Mouse (Mus musculus) liver, embryonic 14.5 days (tissue): ENCODE results near the gene Il12b. TPM values are rescaled to one million over a fixed set of nuclear protein-coding genes. Genes with fewer than 3 reads are reported as not detected.

Source experiments
- ATAC-seq: fragments of 200-750 bp; cut with Nextera tagmentation; 2 replicates; pipeline ENCODE4 v1.8.0; 2017; ENCODE audit warnings: moderate number of reproducible peaks, mild to moderate bottlenecking, moderate library complexity; ENCODE audit not compliant: insufficient read depth
- DNase-seq, 3 experiments: peaks; one replicate each; pipeline ENCODE4 v3.0.0-alpha.2; 2012 to 2013; ENCODE audit warnings: low read depth in 3 of 3, low spot score in 3 of 3
- H3K27ac ChIP-seq: fragments of 300-500 bp; sonication (generic); 2 replicates; pipeline ENCODE4 v1.5.1; 2014; ENCODE audit warnings: moderate library complexity, mild to moderate bottlenecking, control low read depth, inconsistent platforms
- H3K27me3 ChIP-seq: fragments of 300-500 bp; sonication (generic); 2 replicates; pipeline ENCODE4 v1.6.1; 2014; ENCODE audit warnings: mild to moderate bottlenecking, low read length, moderate library complexity; ENCODE audit not compliant: control insufficient read depth, insufficient read depth
- H3K36me3 ChIP-seq: fragments of 300-500 bp; sonication (generic); replicated peaks from 2 replicates; pipeline ENCODE4 v1.6.1; 2014; ENCODE audit warnings: low read depth; ENCODE audit not compliant: control insufficient read depth, insufficient read depth
- H3K4me1 ChIP-seq, 2 experiments: fragments of 200-500 bp in 1 of 2; fragments of 300-500 bp in 1 of 2; sonication (generic) in 1 of 2; replicated peaks; 2 replicates each; pipeline ENCODE4 v1.6.1; 2012 to 2014; ENCODE audit warnings: antibody characterized with exemption in 1 of 2, inconsistent platforms in 1 of 2, low read length in 1 of 2; ENCODE audit not compliant: control insufficient read depth in 2 of 2, insufficient read depth in 2 of 2
- H3K4me2 ChIP-seq: fragments of 300-500 bp; sonication (generic); 2 replicates; pipeline ENCODE4 v1.6.1; 2014; ENCODE audit warnings: low read depth, mild to moderate bottlenecking, control low read depth, moderate library complexity
- H3K4me3 ChIP-seq, 2 experiments: fragments of 200-500 bp in 1 of 2; fragments of 300-500 bp in 1 of 2; sonication (generic) in 1 of 2; 2 replicates each; pipeline ENCODE4 v1.5.1; 2012 to 2014; ENCODE audit warnings: low read depth in 2 of 2, low read length in 2 of 2, mild to moderate bottlenecking in 2 of 2, control low read depth in 1 of 2, inconsistent platforms in 1 of 2, moderate library complexity in 1 of 2; ENCODE audit not compliant: insufficient read depth in 1 of 2
- H3K9ac ChIP-seq: fragments of 300-500 bp; sonication (generic); replicated peaks from 2 replicates; pipeline ENCODE4 v1.6.1; 2014; ENCODE audit warnings: mild to moderate bottlenecking, control low read depth, moderate library complexity
- H3K9me3 ChIP-seq: fragments of 300-500 bp; sonication (generic); 2 replicates; pipeline ENCODE4 v1.6.1; 2016; ENCODE audit warnings: low read length, mixed read lengths; ENCODE audit not compliant: control insufficient read depth
- CTCF ChIP-seq: IDR thresholded peaks from 2 replicates; pipeline ENCODE4 v1.5.1; 2016; ENCODE audit warnings: antibody characterized with exemption, low read depth, control low read depth
- EP300 ChIP-seq: IDR thresholded peaks from 2 replicates; pipeline ENCODE4 v1.6.1; 2016; ENCODE audit warnings: antibody characterized with exemption, low read depth
- WGBS: fragments of 180-500 bp; shearing (Covaris S2); extraction: QIAGEN DNeasy Blood & Tissue Kit; methylation state at CpG from one replicate; pipeline ENCODE4 v1.1.7; 2014; ENCODE audit not compliant: insufficient replicate concordance; 5-methylcytosine and 5-hydroxymethylcytosine counted together
- polyA plus RNA-seq, 2 experiments: library from polyadenylated mRNA; depleted of rRNA in 1 of 2; stranded (reverse) in 1 of 2; unstranded in 1 of 2; fragments of >200 nt; fragmentation: Nextera tagmentation in 1 of 2; extraction: Ambion mirVana in 1 of 2; gene quantifications; 2 replicates each; pipeline versions ENCODE4 v1.2.1 to v1.2.3; 2012 to 2014

The Il12b gene
- polyA plus RNA-seq, 2 experiments = 0.01 TPM; not detected in 1

- Histone ChIP-seq H3K4me1 (no peaks in the 10 kb centered on the region), H3K36me3 (no peaks in the 10 kb centered on the region), H3K9ac (no peak overlapping the region), H3K27me3 (no peaks in the 10 kb centered on the region), H3K27ac (no peak overlapping the region), H3K4me2 (no peak overlapping the region), H3K9me3 (no peaks in the 10 kb centered on the region), H3K4me3 (no peak overlapping the region)
- no peak for DNase-seq
- WGBS = 29% methylated on average over 5 of the region's 5 CpGs
- TF ChIP-seq CTCF (no peak), EP300 (no peak)
- no peak for ATAC-seq
These were observed 8.8 kb downstream of the Il12b start for GRCm38 (mm10) chr11:44408626-44409025.

GRCm38 (mm10) chr11:44410413-44410812 is 10.6 kb downstream of the Il12b start:
- no peak overlapping the region for H3K4me2 ChIP-seq
- 29% methylated on average over 3 of the region's 3 CpGs for WGBS
- no peak for TF ChIP-seq CTCF
- no peak for TF ChIP-seq EP300
- ATAC-seq = no peak
- no peaks in the 10 kb centered on the region for H3K36me3 ChIP-seq
- DNase-seq = no peak
- no peaks in the 10 kb centered on the region for H3K4me1 ChIP-seq
- no peak overlapping the region for H3K4me3 ChIP-seq
- no peak overlapping the region for H3K27ac ChIP-seq
- H3K27me3 ChIP-seq = no peaks in the 10 kb centered on the region
- H3K9ac ChIP-seq = no peak overlapping the region
- H3K9me3 ChIP-seq = no peaks in the 10 kb centered on the region

- no peak overlapping the region for H3K9ac ChIP-seq
- TF ChIP-seq EP300 = no peak
- peak; percentile 59 for TF ChIP-seq CTCF
- no peaks in the 10 kb centered on the region for H3K9me3 ChIP-seq
- H3K27ac ChIP-seq = no peak overlapping the region
- no peaks in the 10 kb centered on the region for H3K36me3 ChIP-seq
- H3K4me3 ChIP-seq = no peak overlapping the region
- no peaks in the 10 kb centered on the region for H3K27me3 ChIP-seq
- WGBS = 68% methylated on average over 8 of the region's 8 CpGs
- no peak overlapping the region for H3K4me2 ChIP-seq
- ATAC-seq (no peak), DNase-seq (no peak)
- H3K4me1 ChIP-seq = no peaks in the 10 kb centered on the region
These were observed 12.4 kb downstream of the Il12b start for GRCm38 (mm10) chr11:44412276-44412675.

GRCm38 (mm10) chr11:44413371-44413770 is 13.5 kb downstream of the Il12b start:
- no peak overlapping the region for H3K4me2 ChIP-seq
- ATAC-seq (no peak), DNase-seq (no peak)
- no peaks in the 10 kb centered on the region for H3K27me3 ChIP-seq
- no peak overlapping the region for H3K9ac ChIP-seq
- WGBS = 61% methylated on average over 3 of the region's 3 CpGs
- H3K4me1 ChIP-seq = no peaks in the 10 kb centered on the region
- H3K27ac ChIP-seq = no peak overlapping the region
- H3K36me3 ChIP-seq = no peaks in the 10 kb centered on the region
- H3K4me3 ChIP-seq = no peak overlapping the region
- H3K9me3 ChIP-seq = no peaks in the 10 kb centered on the region
- TF ChIP-seq CTCF (no peak), EP300 (no peak)

- Histone ChIP-seq H3K27me3 (no peaks in the 10 kb centered on the region), H3K36me3 (no peaks in the 10 kb centered on the region), H3K9ac (no peak overlapping the region), H3K4me1 (no peaks in the 10 kb centered on the region), H3K4me2 (no peak overlapping the region), H3K4me3 (no peak overlapping the region), H3K9me3 (no peaks in the 10 kb centered on the region), H3K27ac (no peak overlapping the region)
- DNase-seq = no peak
- 69% methylated on average over 3 of the region's 3 CpGs for WGBS
- peak; percentile 26; the same call in 1 of the 2 replicates for ATAC-seq
- TF ChIP-seq CTCF (no peak), EP300 (no peak)
These were observed 14.7 kb downstream of the Il12b start for GRCm38 (mm10) chr11:44414605-44415004.

- Histone ChIP-seq H3K9ac (no peak overlapping the region), H3K36me3 (no peaks in the 10 kb centered on the region), H3K4me3 (no peak overlapping the region), H3K4me1 (no peaks in the 10 kb centered on the region), H3K4me2 (no peak overlapping the region), H3K27ac (no peak overlapping the region), H3K27me3 (no peaks in the 10 kb centered on the region), H3K9me3 (no peaks in the 10 kb centered on the region)
- TF ChIP-seq EP300 (no peak), CTCF (no peak)
- 48% methylated on average over 1 of the region's 1 CpGs for WGBS
- no peak for ATAC-seq
- no peak for DNase-seq
These were observed 17.5 kb downstream of the Il12b start for GRCm38 (mm10) chr11:44417403-44417802.
